Mouse (Mus musculus): ENCODE measurements around the gene Fndc3b. TPM values are rescaled to one million over a fixed set of nuclear protein-coding genes. Genes with fewer than 3 reads are reported as not detected.
A peak's percentile ranks its signal among the peaks of the same experiment; 100 is the strongest.

Gene Fndc3b
- polyA plus RNA-seq, 1 experiment from 2014 or later: 14.9 TPM

DNA sequence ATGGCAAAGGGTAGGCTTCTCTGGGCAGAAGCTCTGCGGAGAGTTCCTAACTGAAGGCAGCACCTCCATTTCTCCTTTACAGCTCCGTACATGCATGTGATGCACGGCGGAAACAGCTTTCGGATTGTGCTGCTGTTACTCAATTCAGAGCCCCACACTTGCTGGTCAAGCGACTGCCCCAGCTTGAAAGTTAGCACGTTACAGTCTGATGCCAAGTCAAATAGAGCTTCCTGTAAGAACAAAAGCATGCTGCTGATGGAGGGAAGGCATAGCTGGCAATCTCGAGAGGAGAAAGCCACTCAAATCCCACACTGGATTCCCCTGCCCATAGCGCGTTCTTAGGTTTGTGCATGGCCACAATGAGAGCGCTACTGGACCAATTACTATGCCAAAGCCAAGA lies 122.5 kb downstream of the Fndc3b start:
- Histone ChIP-seq H3K4me2 (ENCODE audit: low read depth, low read length) (no peak overlapping the region), H3K4me3 (ENCODE audit: low read depth, low read length) (no peak overlapping the region), H3K4me1 (ENCODE audit: insufficient read depth) (peaks cover 21% of the 10 kb centered on the region), H3K36me3 (replicated peaks; ENCODE audit: insufficient read depth, low read length) (peaks cover 8% of the 10 kb centered on the region), H3K27ac (ENCODE audit: low read depth) (no peak overlapping the region), H3K9me3 (ENCODE audit: low read length) (no peaks in the 10 kb centered on the region), H3K9ac (replicated peaks) (no peak overlapping the region), H3K27me3 (ENCODE audit: insufficient read depth, low read length) (no peaks in the 10 kb centered on the region)
- DNase-seq (no peak), ATAC-seq (peak; percentile 33)
- TF ChIP-seq EP300 (IDR thresholded peaks at IDR 0.05; ENCODE audit: low read depth): no peak
- TF ChIP-seq CTCF (IDR thresholded peaks at IDR 0.05; ENCODE audit: low read depth): no peak
- 73% methylated on average over 11 of the region's 11 CpGs for WGBS (ENCODE audit: insufficient replicate concordance)

DNA sequence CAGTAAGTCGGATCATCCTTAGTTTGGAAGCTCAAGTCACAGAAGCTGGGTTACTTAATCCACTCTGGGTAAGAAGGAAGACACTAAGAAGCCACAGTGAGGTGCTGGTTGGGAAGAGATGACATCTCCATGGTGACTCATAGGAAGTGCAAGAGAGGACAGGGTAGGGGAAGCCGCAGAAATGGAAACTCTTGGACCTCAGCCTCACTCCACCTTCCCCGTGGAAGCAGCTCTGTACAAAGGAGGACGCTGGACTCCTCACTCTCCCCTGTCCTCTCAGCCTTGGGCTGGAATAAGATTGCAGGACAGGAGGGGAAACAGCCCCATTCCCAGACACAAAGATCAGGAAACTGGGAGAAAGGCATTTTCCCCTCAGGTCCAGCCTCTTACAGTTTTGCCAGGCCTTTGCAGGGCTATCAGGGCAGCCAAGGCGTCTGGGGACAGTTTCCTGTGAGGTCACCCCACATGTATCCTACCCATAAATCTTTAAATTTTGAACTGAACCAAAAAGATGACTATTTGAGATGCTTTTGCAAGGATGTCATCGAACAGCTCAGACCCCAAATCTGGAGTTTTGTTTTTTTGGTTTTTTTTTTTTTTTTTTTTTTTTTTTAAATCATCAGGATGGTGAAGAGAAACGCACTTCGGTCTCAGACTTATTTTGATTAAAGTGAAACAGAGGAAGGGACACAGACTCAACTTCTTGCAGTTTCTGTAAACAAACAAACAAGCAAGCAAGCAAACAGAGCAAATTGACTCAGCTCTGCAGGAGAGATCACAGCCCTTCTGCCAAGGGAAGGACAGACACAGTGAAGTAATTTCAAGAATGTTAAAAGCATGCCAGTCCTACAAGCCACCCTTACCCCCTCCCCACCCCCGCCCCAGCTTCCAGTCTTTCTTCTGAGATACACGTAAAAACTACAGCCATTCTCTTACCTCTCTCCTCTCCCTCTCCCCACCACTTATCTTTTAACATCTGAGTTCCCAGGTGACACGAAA lies 126.2 kb downstream of the Fndc3b start:
- Histone ChIP-seq H3K4me3 (ENCODE audit: low read depth, low read length) (no peak overlapping the region), H3K4me2 (ENCODE audit: low read depth, low read length) (no peak overlapping the region), H3K36me3 (replicated peaks; ENCODE audit: insufficient read depth, low read length) (peaks cover 3% of the 10 kb centered on the region; the same call in 1 of the 2 replicates), H3K9me3 (ENCODE audit: low read length) (no peaks in the 10 kb centered on the region), H3K4me1 (ENCODE audit: insufficient read depth) (peaks cover 24% of the 10 kb centered on the region), H3K27ac (ENCODE audit: low read depth) (peak overlapping the region; percentile 65), H3K9ac (replicated peaks) (0 out of 2 replicates have a peak overlapping the region, but pooled peaks have one; percentile 11), H3K27me3 (ENCODE audit: insufficient read depth, low read length) (no peaks in the 10 kb centered on the region)
- no peak for DNase-seq
- ATAC-seq: peak; percentile 62
- TF ChIP-seq CTCF (IDR thresholded peaks at IDR 0.05; ENCODE audit: low read depth): 0 out of 2 replicates have a peak, but pooled peaks have one; percentile 9
- no peak for TF ChIP-seq EP300 (IDR thresholded peaks at IDR 0.05; ENCODE audit: low read depth)
- WGBS (ENCODE audit: insufficient replicate concordance): 44% methylated on average over 11 of the region's 11 CpGs

DNA sequence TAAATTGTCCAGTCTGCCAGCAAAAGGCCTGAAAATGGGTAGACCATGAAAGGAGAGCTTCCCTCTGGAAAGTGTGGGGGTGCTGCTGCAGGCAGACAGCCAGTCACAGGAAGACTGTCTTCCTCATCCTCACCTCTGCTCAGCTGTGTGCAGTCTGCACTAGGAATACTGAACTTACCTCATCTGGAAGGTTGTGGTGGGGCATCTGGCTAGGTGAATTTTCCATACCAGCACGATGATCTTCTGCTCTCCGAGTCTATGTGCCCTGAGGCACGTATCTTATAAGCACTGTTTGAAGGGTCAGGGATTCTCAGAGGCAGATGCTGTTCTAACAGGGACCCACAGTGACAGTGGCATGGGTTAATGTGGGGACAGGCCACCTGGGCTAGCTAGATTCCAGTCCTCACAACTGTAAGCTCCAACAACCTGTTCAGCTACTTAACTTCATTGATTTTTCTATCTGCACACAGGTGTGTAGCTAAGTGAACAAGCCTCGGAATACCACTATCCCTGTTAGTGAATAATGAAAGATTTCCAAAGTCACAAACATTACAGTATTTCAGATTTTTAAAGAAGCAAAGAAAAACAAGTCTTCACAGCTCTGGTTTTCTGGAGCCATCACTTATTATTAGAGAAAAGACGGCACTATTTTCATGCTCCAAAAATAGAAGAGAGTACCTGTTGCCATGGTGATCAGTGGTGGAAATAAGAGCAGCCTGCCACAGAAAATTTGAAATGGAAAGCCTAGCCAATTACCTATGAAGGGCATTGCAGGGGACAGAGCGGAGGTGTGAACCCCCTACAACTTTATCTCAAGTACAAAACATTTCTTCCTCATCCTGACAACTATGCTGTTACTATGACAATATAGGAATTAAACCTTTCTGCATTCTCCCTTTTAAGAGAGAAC lies 128.9 kb downstream of the Fndc3b start:
- Histone ChIP-seq H3K36me3 (replicated peaks; ENCODE audit: insufficient read depth, low read length) (no peaks in the 10 kb centered on the region), H3K27me3 (ENCODE audit: insufficient read depth, low read length) (no peaks in the 10 kb centered on the region), H3K4me3 (ENCODE audit: low read depth, low read length) (no peak overlapping the region), H3K4me2 (ENCODE audit: low read depth, low read length) (no peak overlapping the region), H3K9ac (replicated peaks) (no peak overlapping the region), H3K9me3 (ENCODE audit: low read length) (no peaks in the 10 kb centered on the region), H3K4me1 (ENCODE audit: insufficient read depth) (peaks cover 24% of the 10 kb centered on the region), H3K27ac (ENCODE audit: low read depth) (no peak overlapping the region)
- ATAC-seq (no peak), DNase-seq (no peak)
- 77% methylated on average over 6 of the region's 6 CpGs for WGBS (ENCODE audit: insufficient replicate concordance)
- TF ChIP-seq CTCF (IDR thresholded peaks at IDR 0.05; ENCODE audit: low read depth): no peak
- TF ChIP-seq EP300 (IDR thresholded peaks at IDR 0.05; ENCODE audit: low read depth): no peak

DNA sequence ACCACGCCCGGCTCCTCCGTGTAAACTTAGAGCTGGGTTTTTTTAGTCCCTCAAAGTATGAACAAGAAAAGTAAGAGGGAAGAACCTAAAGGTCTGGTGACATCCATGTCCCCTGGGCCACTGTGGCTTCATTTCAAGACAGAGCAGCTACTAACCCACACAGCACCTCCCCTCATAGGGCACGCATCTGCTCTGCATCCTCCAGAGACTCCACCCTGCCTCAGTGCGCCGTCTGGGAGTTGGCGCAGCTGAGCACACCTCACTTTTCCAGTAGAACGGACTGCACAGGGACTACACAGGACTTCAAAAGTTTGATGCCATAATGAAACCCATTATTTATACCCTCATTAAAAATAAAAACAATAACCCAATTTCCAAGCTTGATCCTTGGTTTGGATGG lies 130.2 kb downstream of the Fndc3b start:
- H3K36me3 ChIP-seq (replicated peaks; ENCODE audit: insufficient read depth, low read length): no peaks in the 10 kb centered on the region
- WGBS (ENCODE audit: insufficient replicate concordance): 82% methylated on average over 8 of the region's 8 CpGs
- no peaks in the 10 kb centered on the region for H3K27me3 ChIP-seq (ENCODE audit: insufficient read depth, low read length)
- no peak overlapping the region for H3K27ac ChIP-seq (ENCODE audit: low read depth)
- TF ChIP-seq EP300 (IDR thresholded peaks at IDR 0.05; ENCODE audit: low read depth) (no peak), CTCF (IDR thresholded peaks at IDR 0.05; ENCODE audit: low read depth) (no peak)
- no peak for DNase-seq
- H3K9me3 ChIP-seq (ENCODE audit: low read length): no peaks in the 10 kb centered on the region
- peaks cover 31% of the 10 kb centered on the region for H3K4me1 ChIP-seq (ENCODE audit: insufficient read depth)
- H3K9ac ChIP-seq (replicated peaks): no peak overlapping the region
- no peak overlapping the region for H3K4me2 ChIP-seq (ENCODE audit: low read depth, low read length)
- no peak for ATAC-seq
- H3K4me3 ChIP-seq (ENCODE audit: low read depth, low read length): no peak overlapping the region

DNA sequence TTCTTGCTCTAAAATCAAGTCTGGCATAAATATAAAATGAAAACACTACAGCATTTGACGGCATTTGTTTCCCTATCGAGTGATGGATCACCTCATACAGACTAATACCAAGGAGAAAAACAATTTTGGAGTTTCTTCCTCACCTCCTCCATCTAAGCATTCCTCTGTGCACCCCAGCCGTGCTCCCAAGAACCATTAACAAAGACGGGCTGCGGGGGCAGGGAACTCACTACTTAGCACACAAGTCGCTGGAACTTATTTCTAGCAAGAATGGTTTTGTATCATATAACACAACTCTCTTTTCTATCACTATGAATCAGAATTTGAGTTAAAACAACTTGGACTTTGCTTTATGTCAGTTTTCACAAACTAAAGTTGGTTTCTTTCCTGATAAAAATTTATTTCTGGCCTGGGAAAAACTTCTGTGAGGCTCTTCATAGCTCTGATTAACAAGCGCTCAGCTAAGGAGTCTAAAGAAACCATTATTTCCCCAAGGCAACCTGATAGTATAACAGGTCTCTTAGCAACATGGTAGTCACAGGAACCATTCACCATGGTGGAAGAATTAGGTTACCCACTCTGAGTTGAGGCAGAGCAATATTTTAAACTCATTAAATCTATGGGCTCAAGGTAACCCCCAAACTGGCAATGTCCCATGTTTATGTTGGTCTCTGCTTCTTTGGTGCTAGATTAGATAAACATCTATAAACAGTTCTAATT lies 131.1 kb downstream of the Fndc3b start:
- WGBS (ENCODE audit: insufficient replicate concordance): 74% methylated on average over 7 of the region's 7 CpGs
- Histone ChIP-seq H3K27me3 (ENCODE audit: insufficient read depth, low read length) (no peaks in the 10 kb centered on the region), H3K27ac (ENCODE audit: low read depth) (no peak overlapping the region), H3K4me3 (ENCODE audit: low read depth, low read length) (no peak overlapping the region), H3K9me3 (ENCODE audit: low read length) (no peaks in the 10 kb centered on the region), H3K4me1 (ENCODE audit: insufficient read depth) (peaks cover 29% of the 10 kb centered on the region), H3K36me3 (replicated peaks; ENCODE audit: insufficient read depth, low read length) (no peaks in the 10 kb centered on the region), H3K9ac (replicated peaks) (no peak overlapping the region), H3K4me2 (ENCODE audit: low read depth, low read length) (no peak overlapping the region)
- ATAC-seq (no peak), DNase-seq (no peak)
- TF ChIP-seq CTCF (IDR thresholded peaks at IDR 0.05; ENCODE audit: low read depth) (no peak), EP300 (IDR thresholded peaks at IDR 0.05; ENCODE audit: low read depth) (no peak)

All from liver, postnatal 0 days (tissue).